Mouse (Mus musculus): ENCODE data around the gene Ap1b1. TPM values are rescaled to one million over a fixed set of nuclear protein-coding genes. Genes with fewer than 3 reads are reported as not detected.

Gene Ap1b1
- polyA plus RNA-seq, 1 experiment from 2014 or later: 46.3 TPM

DNA sequence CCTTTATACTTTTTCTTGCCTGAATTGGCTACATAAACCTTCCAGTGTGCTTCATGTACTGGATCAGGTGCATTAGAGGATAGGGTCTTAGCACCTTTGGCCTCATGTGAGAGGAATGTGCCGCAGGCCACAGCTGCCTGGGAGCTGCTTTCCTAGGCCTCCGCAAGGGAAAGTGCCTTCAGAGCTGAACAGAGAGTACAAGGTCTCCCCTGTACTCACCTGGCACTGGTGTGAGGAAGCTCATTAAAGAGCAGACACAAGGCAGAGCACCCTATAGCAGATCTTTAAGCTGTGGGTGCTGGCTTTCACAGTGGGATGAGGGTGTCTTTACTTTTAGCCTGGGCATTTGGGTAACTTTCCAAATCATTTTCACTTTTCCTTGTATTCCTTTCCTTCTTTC lies 18.9 kb downstream of the Ap1b1 start:
- Histone ChIP-seq H3K36me3 (replicated peaks; ENCODE audit: insufficient read depth, low read length) (peaks cover 18% of the 10 kb centered on the region), H3K4me3 (ENCODE audit: low read depth, low read length) (no peak overlapping the region), H3K27me3 (ENCODE audit: insufficient read depth, low read length) (no peaks in the 10 kb centered on the region), H3K9ac (replicated peaks) (no peak overlapping the region), H3K9me3 (ENCODE audit: low read length) (no peaks in the 10 kb centered on the region), H3K4me2 (ENCODE audit: low read depth, low read length) (no peak overlapping the region), H3K4me1 (ENCODE audit: insufficient read depth) (peaks cover 37% of the 10 kb centered on the region), H3K27ac (ENCODE audit: low read depth) (0 out of 2 replicates have a peak overlapping the region, but pooled peaks have one; percentile 23)
- TF ChIP-seq CTCF (IDR thresholded peaks at IDR 0.05; ENCODE audit: low read depth) (no peak), EP300 (IDR thresholded peaks at IDR 0.05; ENCODE audit: low read depth) (no peak)
- ATAC-seq (no peak), DNase-seq (no peak)
- WGBS (ENCODE audit: insufficient replicate concordance): 87% methylated on average over 2 of the region's 2 CpGs

GRCm38 (mm10) chr11:5007186-5007585 lies 20.6 kb downstream of the Ap1b1 start:
- Histone ChIP-seq H3K9ac (replicated peaks) (no peak overlapping the region), H3K9me3 (ENCODE audit: low read length) (no peaks in the 10 kb centered on the region), H3K4me1 (ENCODE audit: insufficient read depth) (peaks cover 43% of the 10 kb centered on the region), H3K4me3 (ENCODE audit: low read depth, low read length) (no peak overlapping the region), H3K4me2 (ENCODE audit: low read depth, low read length) (no peak overlapping the region), H3K27ac (ENCODE audit: low read depth) (no peak overlapping the region), H3K27me3 (ENCODE audit: insufficient read depth, low read length) (no peaks in the 10 kb centered on the region), H3K36me3 (replicated peaks; ENCODE audit: insufficient read depth, low read length) (peaks cover 23% of the 10 kb centered on the region)
- WGBS (ENCODE audit: insufficient replicate concordance): 79% methylated on average over 1 of the region's 1 CpGs
- TF ChIP-seq CTCF (IDR thresholded peaks at IDR 0.05; ENCODE audit: low read depth): no peak
- TF ChIP-seq EP300 (IDR thresholded peaks at IDR 0.05; ENCODE audit: low read depth): no peak
- no peak for ATAC-seq
- DNase-seq: no peak

DNA sequence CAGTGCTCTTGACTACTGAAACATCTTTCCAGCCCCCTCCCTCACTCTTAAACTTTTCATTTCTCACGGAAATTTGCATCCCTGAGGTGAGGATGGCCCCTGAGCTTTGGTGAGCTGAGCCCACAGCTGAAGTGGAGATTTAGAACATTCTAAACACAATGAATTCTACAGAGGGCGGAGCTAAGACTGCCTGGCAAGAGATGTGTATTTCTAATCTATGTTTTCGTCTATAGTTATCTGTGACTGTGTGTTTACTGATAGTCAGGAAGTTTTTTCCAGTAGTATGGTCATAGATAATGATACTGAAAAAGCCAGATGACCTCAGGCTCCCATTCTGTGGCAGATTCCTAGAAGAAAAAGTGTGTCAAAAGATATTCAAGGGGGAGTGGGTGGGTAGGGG lies 22.2 kb downstream of the Ap1b1 start:
- H3K4me3 ChIP-seq (ENCODE audit: low read depth, low read length): no peak overlapping the region
- peaks cover 40% of the 10 kb centered on the region for H3K4me1 ChIP-seq (ENCODE audit: insufficient read depth)
- ATAC-seq (peak; percentile 30; the same call in 1 of the 2 replicates), DNase-seq (no peak)
- no peaks in the 10 kb centered on the region for H3K27me3 ChIP-seq (ENCODE audit: insufficient read depth, low read length)
- TF ChIP-seq CTCF (IDR thresholded peaks at IDR 0.05; ENCODE audit: low read depth) (no peak), EP300 (IDR thresholded peaks at IDR 0.05; ENCODE audit: low read depth) (no peak)
- peak overlapping the region; percentile 82 for H3K27ac ChIP-seq (ENCODE audit: low read depth)
- H3K9me3 ChIP-seq (ENCODE audit: low read length): no peaks in the 10 kb centered on the region
- WGBS (ENCODE audit: insufficient replicate concordance): 52% methylated on average over 3 of the region's 3 CpGs
- H3K4me2 ChIP-seq (ENCODE audit: low read depth, low read length): peak overlapping the region; percentile 54
- no peak overlapping the region; the same call in 1 of the 2 replicates for H3K9ac ChIP-seq (replicated peaks)
- peaks cover 25% of the 10 kb centered on the region for H3K36me3 ChIP-seq (replicated peaks; ENCODE audit: insufficient read depth, low read length)

DNA sequence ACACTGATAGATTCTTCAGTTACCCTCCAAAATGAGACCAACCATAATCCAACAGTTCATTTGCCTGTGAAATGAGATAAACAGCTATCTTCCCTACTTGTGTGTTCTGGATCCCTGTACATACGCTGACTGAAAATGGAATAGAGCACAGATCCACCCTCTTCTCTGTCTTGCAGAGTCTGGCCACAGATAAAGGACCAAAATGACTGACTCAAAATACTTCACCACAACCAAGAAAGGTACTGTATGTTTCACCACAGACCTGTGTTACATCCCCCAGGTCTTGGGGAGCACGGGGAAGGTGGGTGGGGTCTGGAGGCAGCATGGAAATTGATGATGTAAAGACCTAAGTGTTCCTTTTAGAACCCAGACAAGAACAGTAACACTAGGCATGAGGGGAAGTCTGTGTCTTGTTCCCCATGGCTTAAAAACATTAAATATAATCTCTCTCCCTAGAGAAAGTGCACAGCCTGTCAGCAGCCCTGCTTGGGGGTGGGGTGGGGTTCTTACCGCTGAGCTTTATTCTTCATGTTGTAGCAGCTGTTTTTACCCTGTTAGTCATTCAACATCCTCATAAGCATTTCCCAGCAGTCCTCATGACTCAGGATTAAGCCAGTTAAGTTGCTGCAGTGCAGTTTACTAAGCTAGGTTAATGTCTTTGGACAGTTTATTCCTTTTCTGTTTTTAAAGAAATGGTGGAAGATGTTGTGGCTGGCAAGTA lies 22.9 kb downstream of the Ap1b1 start:
- peak overlapping the region; percentile 32 for H3K4me3 ChIP-seq (ENCODE audit: low read depth, low read length)
- peaks cover 31% of the 10 kb centered on the region for H3K36me3 ChIP-seq (replicated peaks; ENCODE audit: insufficient read depth, low read length)
- TF ChIP-seq CTCF (IDR thresholded peaks at IDR 0.05; ENCODE audit: low read depth) (no peak), EP300 (IDR thresholded peaks at IDR 0.05; ENCODE audit: low read depth) (peak; percentile 93)
- H3K4me1 ChIP-seq (ENCODE audit: insufficient read depth): peaks cover 40% of the 10 kb centered on the region
- H3K9me3 ChIP-seq (ENCODE audit: low read length): no peaks in the 10 kb centered on the region
- 45% methylated on average over 3 of the region's 3 CpGs for WGBS (ENCODE audit: insufficient replicate concordance)
- DNase-seq: peak; percentile 26
- ATAC-seq: peak; percentile 88
- H3K4me2 ChIP-seq (ENCODE audit: low read depth, low read length): peak overlapping the region; percentile 54
- no peaks in the 10 kb centered on the region for H3K27me3 ChIP-seq (ENCODE audit: insufficient read depth, low read length)
- H3K27ac ChIP-seq (ENCODE audit: low read depth): peak overlapping the region; percentile 82
- peak overlapping the region; percentile 44 for H3K9ac ChIP-seq (replicated peaks)

DNA sequence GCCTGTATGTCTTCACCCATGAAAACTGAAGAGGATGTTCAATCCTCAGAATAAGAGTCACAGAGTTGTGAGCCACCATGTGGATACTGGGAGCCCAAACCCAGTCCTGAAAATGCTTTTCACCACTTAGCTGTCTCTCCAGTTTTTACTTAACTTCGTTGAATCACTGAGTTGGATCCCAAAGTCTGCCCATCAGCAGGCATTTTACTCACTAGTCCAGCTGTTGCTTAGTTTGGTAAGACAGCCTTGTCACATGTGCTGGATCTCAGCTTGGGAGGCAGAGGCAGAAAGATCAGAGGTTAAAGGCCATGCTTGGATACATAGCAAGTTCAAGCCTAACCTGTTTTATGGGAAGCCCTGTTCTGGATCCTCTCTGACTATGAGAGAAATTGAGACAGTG lies 23.6 kb downstream of the Ap1b1 start:
- no peak for ATAC-seq
- Histone ChIP-seq H3K9me3 (ENCODE audit: low read length) (no peaks in the 10 kb centered on the region), H3K36me3 (replicated peaks; ENCODE audit: insufficient read depth, low read length) (peaks cover 37% of the 10 kb centered on the region), H3K4me1 (ENCODE audit: insufficient read depth) (peaks cover 35% of the 10 kb centered on the region), H3K4me3 (ENCODE audit: low read depth, low read length) (peak overlapping the region; percentile 32), H3K27me3 (ENCODE audit: insufficient read depth, low read length) (no peaks in the 10 kb centered on the region), H3K9ac (replicated peaks) (peak overlapping the region; percentile 44; the same call in 1 of the 2 replicates), H3K27ac (ENCODE audit: low read depth) (peak overlapping the region; percentile 82), H3K4me2 (ENCODE audit: low read depth, low read length) (peak overlapping the region; percentile 54)
- 69% methylated on average over 1 of the region's 1 CpGs for WGBS (ENCODE audit: insufficient replicate concordance)
- TF ChIP-seq CTCF (IDR thresholded peaks at IDR 0.05; ENCODE audit: low read depth) (no peak), EP300 (IDR thresholded peaks at IDR 0.05; ENCODE audit: low read depth) (no peak)
- no peak for DNase-seq

DNA sequence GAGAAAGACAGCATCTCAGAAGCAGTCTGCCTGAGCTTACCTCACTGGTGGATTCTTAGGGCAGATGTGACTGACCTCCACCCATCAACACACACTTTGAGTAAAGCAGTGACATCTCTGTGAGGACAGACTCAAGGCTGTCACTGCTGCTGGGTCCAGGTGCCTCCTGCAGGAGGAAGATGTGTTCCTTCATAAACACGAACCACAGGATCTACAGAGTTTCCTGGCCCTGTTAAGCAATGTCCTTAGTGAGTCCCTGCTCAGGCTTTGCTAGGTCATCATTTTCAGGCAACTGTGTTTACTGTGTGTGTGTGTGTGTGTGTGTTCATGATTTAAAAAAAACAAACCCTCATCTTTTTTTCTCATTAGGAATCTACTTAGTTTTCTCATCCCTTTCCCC lies 24.9 kb downstream of the Ap1b1 start:
- no peak for DNase-seq
- H3K4me1 ChIP-seq (ENCODE audit: insufficient read depth): peaks cover 29% of the 10 kb centered on the region
- no peaks in the 10 kb centered on the region for H3K9me3 ChIP-seq (ENCODE audit: low read length)
- no peak for ATAC-seq
- H3K27me3 ChIP-seq (ENCODE audit: insufficient read depth, low read length): no peaks in the 10 kb centered on the region
- H3K27ac ChIP-seq (ENCODE audit: low read depth): peak overlapping the region; percentile 66
- peaks cover 49% of the 10 kb centered on the region for H3K36me3 ChIP-seq (replicated peaks; ENCODE audit: insufficient read depth, low read length)
- H3K4me3 ChIP-seq (ENCODE audit: low read depth, low read length): no peak overlapping the region
- TF ChIP-seq CTCF (IDR thresholded peaks at IDR 0.05; ENCODE audit: low read depth): peak; percentile 13; the same call in 1 of the 2 replicates
- TF ChIP-seq EP300 (IDR thresholded peaks at IDR 0.05; ENCODE audit: low read depth): no peak
- H3K9ac ChIP-seq (replicated peaks): no peak overlapping the region; the same call in 1 of the 2 replicates
- peak overlapping the region; percentile 18; the same call in 1 of the 2 replicates for H3K4me2 ChIP-seq (ENCODE audit: low read depth, low read length)
- whole genome bisulfite sequencing (ENCODE audit: insufficient replicate concordance): 39% methylated on average over 1 of the region's 1 CpGs

All from liver, postnatal 0 days (tissue).